Mouse (Mus musculus) thymus, adult 2 months (tissue): ENCODE measurements around the gene Disp1.

Experiments used
- CTCF ChIP-seq: fragments of 200-500 bp; IDR thresholded peaks from 2 replicates; pipeline ENCODE4 v1.5.1; 2012; ENCODE audit warnings: mild to moderate bottlenecking, control low read depth, low read length, moderate library complexity, borderline replicate concordance; ENCODE audit not compliant: control insufficient read depth, poor library complexity, insufficient read depth; ENCODE audit errors: extremely low read depth
- POLR2A ChIP-seq: fragments of 200-500 bp; IDR thresholded peaks from 2 replicates; pipeline ENCODE4 v1.6.1; 2012; ENCODE audit warnings: mild to moderate bottlenecking, low read length, control low read depth, moderate library complexity; ENCODE audit not compliant: control insufficient read depth, poor library complexity, insufficient read depth; ENCODE audit errors: extremely low read depth

DNA sequence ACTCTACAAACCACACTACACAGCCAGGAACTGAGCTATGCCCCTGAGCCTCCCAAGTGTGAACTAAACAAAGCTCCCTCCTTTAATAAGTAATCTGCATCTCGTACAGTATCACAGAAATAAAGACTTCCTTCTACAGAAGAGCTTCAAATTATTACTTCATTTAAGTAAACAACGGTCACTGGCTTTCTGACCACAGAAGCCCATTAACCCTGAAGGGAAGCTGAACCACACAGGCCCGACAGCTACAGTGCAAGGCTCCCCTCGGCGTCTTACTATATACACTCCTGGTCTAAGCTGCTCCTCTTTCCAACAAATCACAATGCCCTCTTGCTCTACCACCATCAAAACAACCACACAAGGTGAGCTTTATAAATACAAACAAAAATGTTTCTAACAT lies 50.2 kb downstream of the Disp1 start:
- TF ChIP-seq POLR2A (no peak), CTCF (no peak)
